Mouse (Mus musculus): Measurements from ENCODE around the gene Apip. TPM values are rescaled to one million over a fixed set of nuclear protein-coding genes. Genes with fewer than 3 reads are reported as not detected.

The Apip gene
- 27.4 and 52.7 TPM in 2 replicates for total RNA-seq (2017)

- ATAC-seq (replicated peaks; ENCODE audit: low read depth, poor library complexity, severe bottlenecking), result peak; percentile 95
Measured at GRCm38 (mm10) chr2:103073219-103073982, at the start of gene Apip, which contains the start of gene Pdhx. Gene Apip (plus strand): TSS chr2:103073675. Gene Pdhx (minus strand): TSS chr2:103073513.

GRCm38 (mm10) chr2:103037831-103038230, 35.6 kb upstream of the Apip start:
- ATAC-seq (replicated peaks; ENCODE audit: low read depth, poor library complexity, severe bottlenecking), result no peak

- ATAC-seq (replicated peaks; ENCODE audit: low read depth, poor library complexity, severe bottlenecking), result no peak
Measured at GRCm38 (mm10) chr2:103040896-103041295, 32.6 kb upstream of the Apip start.

- no peak for ATAC-seq (replicated peaks; ENCODE audit: low read depth, poor library complexity, severe bottlenecking)
Measured at GRCm38 (mm10) chr2:103045286-103045685, 28.2 kb upstream of the Apip start.

- no peak for ATAC-seq (replicated peaks; ENCODE audit: low read depth, poor library complexity, severe bottlenecking)
Measured at GRCm38 (mm10) chr2:103051937-103052893, 21.3 kb upstream of the Apip start.

GRCm38 (mm10) chr2:103055820-103056219, 17.7 kb upstream of the Apip start:
- no peak for ATAC-seq (replicated peaks; ENCODE audit: low read depth, poor library complexity, severe bottlenecking)

- ATAC-seq (replicated peaks; ENCODE audit: low read depth, poor library complexity, severe bottlenecking), result no peak
Measured at GRCm38 (mm10) chr2:103058266-103058665, 15.2 kb upstream of the Apip start.

- ATAC-seq (replicated peaks; ENCODE audit: low read depth, poor library complexity, severe bottlenecking), result peak; percentile 95
Measured at GRCm38 (mm10) chr2:103062865-103063264, 10.6 kb upstream of the Apip start.

GRCm38 (mm10) chr2:103066683-103067551, 6.6 kb upstream of the Apip start:
- no peak for ATAC-seq (replicated peaks; ENCODE audit: low read depth, poor library complexity, severe bottlenecking)

- ATAC-seq (replicated peaks; ENCODE audit: low read depth, poor library complexity, severe bottlenecking), result no peak
Measured at GRCm38 (mm10) chr2:103067552-103068207, 5.8 kb upstream of the Apip start.

GRCm38 (mm10) chr2:103068602-103069001, 4.9 kb upstream of the Apip start:
- no peak for ATAC-seq (replicated peaks; ENCODE audit: low read depth, poor library complexity, severe bottlenecking)

- ATAC-seq (replicated peaks; ENCODE audit: low read depth, poor library complexity, severe bottlenecking), result no peak
Measured at GRCm38 (mm10) chr2:103069752-103070405, 3.6 kb upstream of the Apip start.

- ATAC-seq (replicated peaks; ENCODE audit: low read depth, poor library complexity, severe bottlenecking), result no peak
Measured at GRCm38 (mm10) chr2:103070586-103070985, 2.9 kb upstream of the Apip start.

- ATAC-seq (replicated peaks; ENCODE audit: low read depth, poor library complexity, severe bottlenecking), result no peak
Measured at GRCm38 (mm10) chr2:103081117-103081516, 7.6 kb downstream of the Apip start.

GRCm38 (mm10) chr2:103081706-103082105, 8.2 kb downstream of the Apip start:
- no peak for ATAC-seq (replicated peaks; ENCODE audit: low read depth, poor library complexity, severe bottlenecking)

GRCm38 (mm10) chr2:103082853-103083252, 9.4 kb downstream of the Apip start:
- no peak for ATAC-seq (replicated peaks; ENCODE audit: low read depth, poor library complexity, severe bottlenecking)

GRCm38 (mm10) chr2:103084451-103084850, 11.0 kb downstream of the Apip start:
- peak; percentile 42; the same call in 1 of the 2 replicates for ATAC-seq (replicated peaks; ENCODE audit: low read depth, poor library complexity, severe bottlenecking)

GRCm38 (mm10) chr2:103085633-103086032, 12.2 kb downstream of the Apip start:
- no peak for ATAC-seq (replicated peaks; ENCODE audit: low read depth, poor library complexity, severe bottlenecking)

GRCm38 (mm10) chr2:103086432-103086831, 13.0 kb downstream of the Apip start:
- ATAC-seq (replicated peaks; ENCODE audit: low read depth, poor library complexity, severe bottlenecking), result peak; percentile 58; the same call in 1 of the 2 replicates
